Comparison of ENCODE assay signal across 11 mouse cellular contexts in the genomic region with DNA sequence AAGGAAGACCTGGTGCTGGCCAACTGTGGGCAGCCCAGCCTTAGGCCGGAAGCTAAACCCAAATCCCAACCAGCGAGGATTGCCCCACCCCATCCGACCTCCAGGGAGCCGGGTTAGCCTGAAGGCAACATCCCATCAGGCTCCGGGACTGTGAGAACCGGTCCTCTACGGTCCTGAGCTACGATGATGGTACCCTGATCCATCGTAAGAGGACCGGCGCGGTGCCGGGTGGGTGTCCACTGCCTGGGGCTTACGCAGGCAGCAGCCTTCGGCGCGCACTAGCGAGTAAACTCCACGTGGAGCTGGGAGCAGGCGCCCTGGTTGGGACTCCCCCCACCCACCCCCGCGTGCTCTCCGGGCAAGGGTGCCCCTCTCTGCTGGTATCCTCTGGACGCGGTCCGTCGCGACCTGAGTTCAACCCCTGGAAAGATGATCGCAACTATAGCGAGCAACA. TPM values are rescaled to one million over a fixed set of nuclear protein-coding genes. Genes with fewer than 3 reads are reported as not detected.
DNase-seq lines count a peak whose midpoint lies in the region; ATAC-seq and TF ChIP-seq lines count a peak whose summit lies in the region.
"Had no signal": no experiment of that assay in that cellular context is flagged by ENCODE, and none has a peak within 500 bp of the region (broad histone marks: within the 10 kb centered on the region; RNA-seq: fewer than 3 reads in every experiment).

No protein-coding gene starts in this region.

- no peak for TF ChIP-seq CTCF in brain, embryonic 14.5 days (IDR thresholded peaks at IDR 0.05; ENCODE audit: borderline replicate concordance, extremely low read depth, insufficient read depth, insufficient read length)

- no peaks in the 10 kb centered on the region; the same call in 1 of the 2 replicates for H3K4me1 ChIP-seq in hindbrain, embryonic 11.5 days (replicated peaks; ENCODE audit: control insufficient read depth, insufficient read depth, low read length)
- H3K4me1 ChIP-seq in hindbrain, embryonic 14.5 days (replicated peaks; ENCODE audit: control insufficient read depth, insufficient read depth, low read length) = no peaks in the 10 kb centered on the region; the same call in 1 of the 2 replicates
- H3K4me1 ChIP-seq in forebrain, embryonic 14.5 days (ENCODE audit: control insufficient read depth, insufficient read depth, low read length) = no peaks in the 10 kb centered on the region
- peaks cover 5% of the 10 kb centered on the region; the same call in 1 of the 2 replicates for H3K4me1 ChIP-seq in lung, embryonic 15.5 days

- no peaks in the 10 kb centered on the region for H3K9me3 ChIP-seq in hindbrain, embryonic 11.5 days (ENCODE audit: control insufficient read depth, low read length)
- no peaks in the 10 kb centered on the region for H3K9me3 ChIP-seq in hindbrain, embryonic 14.5 days (ENCODE audit: control insufficient read depth, low read length)
- no peaks in the 10 kb centered on the region for H3K9me3 ChIP-seq in forebrain, embryonic 14.5 days (replicated peaks; ENCODE audit: control insufficient read depth, low read length)
- H3K9me3 ChIP-seq in lung, embryonic 15.5 days = no peaks in the 10 kb centered on the region

- H3K4me3 ChIP-seq in hindbrain, embryonic 11.5 days (ENCODE audit: low read depth, low read length) = 0 out of 2 replicates have a peak overlapping the region, but pooled peaks have one; percentile 6
- no peak overlapping the region for H3K4me3 ChIP-seq in hindbrain, embryonic 14.5 days (replicated peaks; ENCODE audit: low read length)
- peak overlapping the region; percentile 14 for H3K4me3 ChIP-seq in forebrain, embryonic 14.5 days (ENCODE audit: low read depth, low read length)
- peak overlapping the region; percentile 42 for H3K4me3 ChIP-seq in lung, embryonic 15.5 days

- H3K9ac ChIP-seq in hindbrain, embryonic 11.5 days (ENCODE audit: low read depth, low read length) = no peak overlapping the region
- no peak overlapping the region for H3K9ac ChIP-seq in hindbrain, embryonic 14.5 days
- H3K9ac ChIP-seq in forebrain, embryonic 14.5 days (ENCODE audit: low read length) = peak overlapping the region; percentile 46
- H3K9ac ChIP-seq in lung, embryonic 15.5 days = peak overlapping the region; percentile 64
- H3K9ac ChIP-seq: liver, embryonic 14.5 days had no signal

- DNase-seq in hindbrain, embryonic 11.5 days (ENCODE audit: low spot score) = peak; percentile 53
- no peak for DNase-seq in hindbrain, embryonic 14.5 days (ENCODE audit: low spot score)
- DNase-seq in brain, embryonic 14.5 days (ENCODE audit: low read depth) = peak; percentile 34
- peak; percentile 12 for DNase-seq in forebrain, embryonic 14.5 days (ENCODE audit: low spot score)
- no peak for DNase-seq in cerebellum, postnatal 25 days
- DNase-seq in urinary bladder, postnatal 4 days (ENCODE audit: low spot score in 2 of 2) = no peak

- peaks cover 86% of the 10 kb centered on the region for H3K27me3 ChIP-seq in hindbrain, embryonic 11.5 days (ENCODE audit: control insufficient read depth, insufficient read depth, low read length)
- H3K27me3 ChIP-seq in hindbrain, embryonic 14.5 days (ENCODE audit: control insufficient read depth, insufficient read depth, low read length) = peaks cover 96% of the 10 kb centered on the region
- H3K27me3 ChIP-seq in forebrain, embryonic 14.5 days (replicated peaks; ENCODE audit: control insufficient read depth, insufficient read depth, low read length) = peaks cover 89% of the 10 kb centered on the region
- peaks cover 69% of the 10 kb centered on the region for H3K27me3 ChIP-seq in lung, embryonic 15.5 days

- WGBS in hindbrain, embryonic 11.5 days = under 1% methylated on average over 30 of the region's 30 CpGs
- WGBS in hindbrain, embryonic 14.5 days = under 1% methylated on average over 30 of the region's 30 CpGs
- WGBS in forebrain, embryonic 14.5 days = 2% methylated on average over 30 of the region's 30 CpGs
- under 1% methylated on average over 30 of the region's 30 CpGs for WGBS in lung, embryonic 15.5 days

- no peak overlapping the region for H3K27ac ChIP-seq in hindbrain, embryonic 11.5 days (ENCODE audit: low read depth, low read length)
- no peak overlapping the region for H3K27ac ChIP-seq in hindbrain, embryonic 14.5 days
- peak overlapping the region; percentile 68 for H3K27ac ChIP-seq in forebrain, embryonic 14.5 days (ENCODE audit: low read depth, low read length)
- H3K27ac ChIP-seq in lung, embryonic 15.5 days = peak overlapping the region; percentile 93
- H3K27ac ChIP-seq: liver, embryonic 14.5 days had no signal

- H3K4me2 ChIP-seq in hindbrain, embryonic 11.5 days (replicated peaks; ENCODE audit: low read depth, low read length) = no peak overlapping the region
- H3K4me2 ChIP-seq in hindbrain, embryonic 14.5 days (replicated peaks) = no peak overlapping the region
- peak overlapping the region; percentile 45 for H3K4me2 ChIP-seq in forebrain, embryonic 14.5 days (ENCODE audit: low read length)
- peak overlapping the region; percentile 50 for H3K4me2 ChIP-seq in lung, embryonic 15.5 days

- no peaks in the 10 kb centered on the region for H3K36me3 ChIP-seq in hindbrain, embryonic 11.5 days (ENCODE audit: control insufficient read depth, insufficient read depth, low read length)
- no peaks in the 10 kb centered on the region for H3K36me3 ChIP-seq in hindbrain, embryonic 14.5 days (replicated peaks; ENCODE audit: control insufficient read depth, insufficient read depth)
- H3K36me3 ChIP-seq in forebrain, embryonic 14.5 days (ENCODE audit: control insufficient read depth, insufficient read depth, low read length) = no peaks in the 10 kb centered on the region
- H3K36me3 ChIP-seq in lung, embryonic 15.5 days = no peaks in the 10 kb centered on the region

- TF ChIP-seq POLR2A in brain, embryonic 14.5 days (IDR thresholded peaks at IDR 0.05; ENCODE audit: borderline replicate concordance, extremely low read depth, insufficient read depth, insufficient read length, poor library complexity, severe bottlenecking) = no peak

- no peak for ATAC-seq in hindbrain, embryonic 11.5 days (ENCODE audit: low FRiP score)
- ATAC-seq in hindbrain, embryonic 14.5 days (ENCODE audit: low FRiP score) = no peak
- ATAC-seq in forebrain, embryonic 14.5 days = peak; percentile 22
- ATAC-seq in lung, embryonic 15.5 days (ENCODE audit: borderline replicate concordance, extremely low read depth, low FRiP score, low TSS enrichment) = 0 out of 2 replicates have a peak, but pooled peaks have one; percentile 27
- no peak for ATAC-seq in inflammation-experienced regulatory T-cells, adult 6 months

RNA-seq across cellular contexts. Expression of gene Nkx2-1, which starts 16.9 kb away (rescaled TPM):
- polyA plus RNA-seq in hindbrain, embryonic 11.5 days (2014; fragmentation: Nextera tagmentation; extraction: Ambion mirVana) = 0.11 and 0.29 TPM in 2 replicates
- polyA plus RNA-seq in hindbrain, embryonic 14.5 days (2014; fragmentation: Nextera tagmentation; extraction: Ambion mirVana) = not detected in 2 replicates
- polyA plus RNA-seq in brain, embryonic 14.5 days (2012; rRNA removed) = 29.4 and 75.7 TPM in 2 replicates
- polyA plus RNA-seq in forebrain, embryonic 14.5 days (2014; fragmentation: Nextera tagmentation; extraction: Ambion mirVana) = 13.9 and 15.9 TPM in 2 replicates
- polyA plus RNA-seq in lung, embryonic 15.5 days (2015; fragmentation: Nextera tagmentation; extraction: Ambion mirVana) = 84.7 and 87.6 TPM in 2 replicates
- not detected for polyA plus RNA-seq in inflammation-experienced regulatory T-cells, adult 6 months (2017; shearing (Covaris generic))
- polyA plus RNA-seq: liver, embryonic 14.5 days; spleen, adult 2 months; urinary bladder, adult 2 months had no signal

Comparison
In these comparisons a context has a peak if more than half of its experiments do, and no peak if none do; other contexts are left out.
1. DNase-seq: peak in hindbrain, embryonic 11.5 days (single experiment), brain, embryonic 14.5 days (single experiment) and forebrain, embryonic 14.5 days (single experiment); none in hindbrain, embryonic 14.5 days (single experiment), cerebellum, postnatal 25 days (0 of 2) and urinary bladder, postnatal 4 days (0 of 2).
2. ATAC-seq: peak in forebrain, embryonic 14.5 days (single experiment) and lung, embryonic 15.5 days (single experiment); none in hindbrain, embryonic 11.5 days (single experiment), hindbrain, embryonic 14.5 days (single experiment) and inflammation-experienced regulatory T-cells, adult 6 months (single experiment).
3. H3K27ac ChIP-seq: peak in forebrain, embryonic 14.5 days (single experiment) and lung, embryonic 15.5 days (single experiment); none in hindbrain, embryonic 11.5 days (single experiment) and hindbrain, embryonic 14.5 days (single experiment).
4. H3K4me2 ChIP-seq: peak in forebrain, embryonic 14.5 days (single experiment) and lung, embryonic 15.5 days (single experiment); none in hindbrain, embryonic 11.5 days (single experiment) and hindbrain, embryonic 14.5 days (single experiment).
5. H3K9ac ChIP-seq: peak in forebrain, embryonic 14.5 days (single experiment) and lung, embryonic 15.5 days (single experiment); none in hindbrain, embryonic 11.5 days (single experiment) and hindbrain, embryonic 14.5 days (single experiment).
6. RNA of gene Nkx2-1, which starts 16.9 kb away (polyA plus RNA-seq): 84.7 to 87.6 TPM in lung, embryonic 15.5 days, 29.4 to 75.7 TPM in brain, embryonic 14.5 days and 13.9 to 15.9 TPM in forebrain, embryonic 14.5 days; 0.11 to 0.29 TPM in hindbrain, embryonic 11.5 days, not detected in hindbrain, embryonic 14.5 days and not detected in inflammation-experienced regulatory T-cells, adult 6 months; every median in the first group is over 10 times any median in the second.